Comparison of ENCODE assay signal across 8 mouse cellular contexts in genomic region chr2:5614896-5615295, GRCm38 (mm10).
DNase-seq lines count a peak whose midpoint lies in the region; TF ChIP-seq lines count a peak whose summit lies in the region.

No protein-coding gene starts in this region.

- TF ChIP-seq POLR2A in kidney, adult 2 months (IDR thresholded peaks at IDR 0.05; ENCODE audit: low read depth, low read length), result no peak

- peaks cover 5% of the 10 kb centered on the region; the same call in 1 of the 2 replicates for H3K4me1 ChIP-seq in kidney, adult 2 months (ENCODE audit: control insufficient read depth, insufficient read depth, low read length)

- DNase-seq in kidney, adult 2 months, result peak; percentile 8
- DNase-seq in kidney, adult 18-20 months, result no peak
- peak; percentile 78 for DNase-seq in CD4-positive helper T cell, adult 2 months (ENCODE audit: low read depth, low spot score)
- DNase-seq in adrenal gland, postnatal 10 days, result peak; percentile 28
- peak; percentile 64 to 76 for DNase-seq in heart, adult 9 months (ENCODE audit: low spot score in 2 of 2)
- peak; percentile 28 for DNase-seq in left cerebral cortex, postnatal 4 days
- DNase-seq in right cerebral cortex, postnatal 25 days, result peak; percentile 63
- no peak for DNase-seq in testis, postnatal 14 days (ENCODE audit: low spot score)

- no peak overlapping the region for H3K4me3 ChIP-seq in kidney, adult 2 months (ENCODE audit: insufficient read depth, low read depth, low read length)

- H3K27me3 ChIP-seq in kidney, adult 2 months (replicated peaks; ENCODE audit: control insufficient read depth, insufficient read depth, low read length), result no peaks in the 10 kb centered on the region

- no peak overlapping the region for H3K27ac ChIP-seq in kidney, adult 2 months (ENCODE audit: insufficient read depth, low read depth, low read length)

- no peak for TF ChIP-seq CTCF in kidney, adult 2 months (conservative IDR thresholded peaks at IDR 0.05; ENCODE audit: insufficient read depth, insufficient read length, low read depth, low read length)

- intact Hi-C loops in left cerebral cortex, postnatal 4 days (cut with DNase I), result no loop called here

- WGBS in kidney, adult 2 months, result 83% methylated on average over 3 of the region's 3 CpGs

- no peaks in the 10 kb centered on the region for H3K36me3 ChIP-seq in kidney, adult 2 months (ENCODE audit: control insufficient read depth, insufficient read depth, low read length)

Comparison
In these comparisons a context has a peak if more than half of its experiments do, and no peak if none do; other contexts are left out.
1. DNase-seq: peak in kidney, adult 2 months (single experiment), CD4-positive helper T cell, adult 2 months (single experiment), adrenal gland, postnatal 10 days (single experiment), heart, adult 9 months (2 of 2), left cerebral cortex, postnatal 4 days (single experiment) and right cerebral cortex, postnatal 25 days (single experiment); none in kidney, adult 18-20 months (single experiment) and testis, postnatal 14 days (single experiment).